Mouse (Mus musculus) stomach, embryonic 16.5 days (tissue): ENCODE measurements at regions not wholly inside any gene's neighbourhood (a gene's known extent, or its start where the extent isn't known, plus 50 kb on each side); places are given as distances from the start of the nearest gene placed in this dataset.

Experiments used
- ATAC-seq: fragments of 200-750 bp; cut with Nextera tagmentation; 2 replicates; pipeline ENCODE4 v1.8.0; 2017; ENCODE audit warnings: moderate number of reproducible peaks, moderate TSS enrichment; ENCODE audit not compliant: insufficient read depth, low FRiP score
- H3K27ac ChIP-seq: fragments of 300-500 bp; sonication (generic); 2 replicates; pipeline ENCODE4 v1.5.1; 2014; ENCODE audit warnings: low read length
- H3K27me3 ChIP-seq: fragments of 300-500 bp; sonication (generic); 2 replicates; pipeline ENCODE4 v1.6.1; 2014; ENCODE audit warnings: low read length, control low read depth, mixed read lengths; ENCODE audit not compliant: control insufficient read depth, insufficient read depth
- H3K36me3 ChIP-seq: fragments of 300-500 bp; sonication (generic); 2 replicates; pipeline ENCODE4 v1.6.1; 2014; ENCODE audit warnings: low read length; ENCODE audit not compliant: control insufficient read depth, insufficient read depth
- H3K4me1 ChIP-seq: fragments of 300-500 bp; sonication (generic); 2 replicates; pipeline ENCODE4 v1.6.1; 2014; ENCODE audit warnings: low read length, control low read depth, mixed read lengths; ENCODE audit not compliant: control insufficient read depth, insufficient read depth
- H3K4me2 ChIP-seq: fragments of 300-500 bp; sonication (generic); 2 replicates; pipeline ENCODE4 v1.6.1; 2014; ENCODE audit warnings: low read depth, low read length, mixed read lengths
- H3K4me3 ChIP-seq: fragments of 300-500 bp; sonication (generic); replicated peaks from 2 replicates; pipeline ENCODE4 v1.5.1; 2014; ENCODE audit warnings: mild to moderate bottlenecking, low read length
- H3K9ac ChIP-seq: fragments of 300-500 bp; sonication (generic); 2 replicates; pipeline ENCODE4 v1.6.1; 2014; ENCODE audit warnings: low read length
- H3K9me3 ChIP-seq: fragments of 300-500 bp; sonication (generic); replicated peaks from 2 replicates; pipeline ENCODE4 v1.6.1; 2016; ENCODE audit warnings: low read length, control low read depth; ENCODE audit not compliant: control insufficient read depth
- WGBS: fragments of 180-500 bp; shearing (Covaris S2); extraction: QIAGEN DNeasy Blood & Tissue Kit; methylation state at CpG from one replicate; pipeline ENCODE4 v1.1.7; 2014; 5-methylcytosine and 5-hydroxymethylcytosine counted together

DNA sequence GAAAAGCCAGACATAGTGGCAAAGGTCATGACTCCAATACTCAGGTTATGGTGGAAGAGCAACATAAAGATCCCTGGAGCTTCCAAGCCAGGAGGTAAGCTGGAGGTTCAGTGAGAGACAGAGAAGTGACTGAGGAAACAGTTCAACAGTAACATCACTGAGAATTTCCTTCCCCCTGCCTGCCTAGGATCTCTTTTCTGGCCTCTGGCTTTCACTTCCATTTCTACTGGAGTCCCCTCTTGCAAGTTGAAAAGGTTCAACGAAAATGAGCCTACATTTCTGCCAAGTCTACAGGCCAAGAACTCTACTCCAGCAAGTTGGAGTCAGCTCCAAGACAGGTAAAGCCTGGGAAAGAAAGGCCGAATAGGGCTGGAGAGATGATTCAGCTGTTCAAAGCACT, 293.0 kb downstream of the Epha4 start:
- Histone ChIP-seq H3K9me3 (no peaks in the 10 kb centered on the region), H3K27me3 (no peaks in the 10 kb centered on the region), H3K9ac (no peak overlapping the region), H3K4me2 (no peak overlapping the region), H3K4me1 (peaks cover 12% of the 10 kb centered on the region; the same call in 1 of the 2 replicates), H3K4me3 (no peak overlapping the region), H3K27ac (no peak overlapping the region), H3K36me3 (no peaks in the 10 kb centered on the region)
- no peak for ATAC-seq
- 79% methylated on average over 2 of the region's 2 CpGs for WGBS

DNA sequence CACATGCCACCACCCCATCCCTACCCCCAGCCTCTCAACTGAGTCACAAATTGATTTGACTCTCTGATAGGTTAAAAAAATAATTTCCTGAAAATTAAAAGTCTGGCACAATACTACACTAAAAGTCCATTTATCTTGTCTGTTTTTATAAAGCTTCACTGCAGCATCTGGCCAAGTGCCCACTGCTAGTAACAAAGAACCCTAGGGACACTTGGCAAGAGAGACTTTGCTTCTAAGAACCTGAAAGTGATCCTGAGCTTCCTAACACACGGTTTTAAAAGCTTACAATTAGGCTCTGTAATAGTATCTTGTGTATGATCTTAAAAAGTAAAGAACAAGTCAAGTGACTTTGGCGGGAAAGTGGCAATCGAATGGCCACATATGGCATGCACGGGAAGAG, 288.3 kb downstream of the Epha4 start:
- Histone ChIP-seq H3K36me3 (no peaks in the 10 kb centered on the region), H3K4me1 (peaks cover 5% of the 10 kb centered on the region; the same call in 1 of the 2 replicates), H3K4me2 (peak overlapping the region; percentile 36), H3K4me3 (no peak overlapping the region), H3K27me3 (no peaks in the 10 kb centered on the region), H3K9ac (no peak overlapping the region), H3K9me3 (no peaks in the 10 kb centered on the region), H3K27ac (no peak overlapping the region)
- WGBS: 12% methylated on average over 4 of the region's 4 CpGs
- no peak for ATAC-seq

DNA sequence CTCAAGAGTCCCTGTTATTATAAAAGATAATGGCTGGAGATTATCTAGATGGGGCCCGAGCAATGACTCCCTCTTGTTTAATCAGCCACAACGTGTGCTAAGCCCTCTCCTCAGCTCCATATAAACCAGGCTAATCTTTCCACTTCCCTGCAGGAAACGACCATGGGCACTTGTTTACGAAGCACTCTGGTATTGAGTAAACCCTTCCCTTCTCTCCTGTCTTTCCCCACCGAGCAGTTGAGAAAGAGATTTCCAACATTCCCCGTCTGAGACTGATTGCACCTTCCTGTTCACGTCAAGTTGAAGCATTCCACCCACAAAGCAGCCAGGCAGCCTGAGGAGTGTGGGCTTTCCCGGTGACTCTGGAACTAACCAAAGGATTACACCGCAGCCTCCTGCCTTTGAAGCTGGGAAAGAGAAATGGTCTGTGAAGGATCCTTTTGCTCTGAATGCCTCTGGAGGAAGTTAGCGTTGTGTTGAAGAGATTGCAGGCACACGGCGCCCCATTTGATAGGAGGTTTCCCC, 287.8 kb downstream of the Epha4 start:
- no peak for ATAC-seq
- Histone ChIP-seq H3K9ac (no peak overlapping the region), H3K27ac (no peak overlapping the region), H3K36me3 (no peaks in the 10 kb centered on the region), H3K9me3 (no peaks in the 10 kb centered on the region), H3K4me2 (peak overlapping the region; percentile 36), H3K4me3 (no peak overlapping the region), H3K4me1 (peaks cover 5% of the 10 kb centered on the region; the same call in 1 of the 2 replicates), H3K27me3 (no peaks in the 10 kb centered on the region; the same call in 1 of the 2 replicates)
- 4% methylated on average over 12 of the region's 12 CpGs for WGBS

- Histone ChIP-seq H3K27me3 (no peaks in the 10 kb centered on the region; the same call in 1 of the 2 replicates), H3K9me3 (no peaks in the 10 kb centered on the region), H3K4me2 (no peak overlapping the region), H3K36me3 (no peaks in the 10 kb centered on the region), H3K4me1 (peaks cover 5% of the 10 kb centered on the region; the same call in 1 of the 2 replicates), H3K27ac (no peak overlapping the region), H3K9ac (no peak overlapping the region), H3K4me3 (no peak overlapping the region)
- 35% methylated on average over 6 of the region's 6 CpGs for WGBS
- no peak for ATAC-seq
Measured at GRCm38 (mm10) chr1:77227800-77228199, 287.1 kb downstream of the Epha4 start.

GRCm38 (mm10) chr1:77229561-77229960, 285.3 kb downstream of the Epha4 start:
- Histone ChIP-seq H3K4me3 (no peak overlapping the region), H3K4me2 (no peak overlapping the region), H3K27me3 (no peaks in the 10 kb centered on the region; the same call in 1 of the 2 replicates), H3K9me3 (no peaks in the 10 kb centered on the region), H3K4me1 (peaks cover 5% of the 10 kb centered on the region; the same call in 1 of the 2 replicates), H3K9ac (no peak overlapping the region), H3K36me3 (no peaks in the 10 kb centered on the region), H3K27ac (no peak overlapping the region)
- ATAC-seq: no peak
- WGBS: 82% methylated on average over 4 of the region's 4 CpGs

GRCm38 (mm10) chr1:77233010-77233409, 281.9 kb downstream of the Epha4 start:
- no peak overlapping the region for H3K4me2 ChIP-seq
- H3K4me3 ChIP-seq: no peak overlapping the region
- H3K9me3 ChIP-seq: no peaks in the 10 kb centered on the region
- no peak overlapping the region for H3K27ac ChIP-seq
- H3K36me3 ChIP-seq: no peaks in the 10 kb centered on the region
- H3K9ac ChIP-seq: no peak overlapping the region
- no peaks in the 10 kb centered on the region for H3K4me1 ChIP-seq
- H3K27me3 ChIP-seq: no peaks in the 10 kb centered on the region; the same call in 1 of the 2 replicates
- WGBS: 57% methylated on average over 4 of the region's 4 CpGs
- no peak for ATAC-seq

- Histone ChIP-seq H3K27ac (no peak overlapping the region), H3K4me3 (no peak overlapping the region), H3K9ac (no peak overlapping the region), H3K4me2 (no peak overlapping the region), H3K36me3 (no peaks in the 10 kb centered on the region), H3K9me3 (no peaks in the 10 kb centered on the region), H3K4me1 (no peaks in the 10 kb centered on the region), H3K27me3 (no peaks in the 10 kb centered on the region)
- ATAC-seq: no peak
- WGBS: 29% methylated on average over 2 of the region's 2 CpGs
Measured at GRCm38 (mm10) chr1:77244642-77245041, 270.2 kb downstream of the Epha4 start.

GRCm38 (mm10) chr1:77246047-77246446, 268.8 kb downstream of the Epha4 start:
- no peaks in the 10 kb centered on the region for H3K9me3 ChIP-seq
- H3K4me2 ChIP-seq: no peak overlapping the region
- H3K36me3 ChIP-seq: no peaks in the 10 kb centered on the region
- no peaks in the 10 kb centered on the region for H3K4me1 ChIP-seq
- WGBS: 84% methylated on average over 3 of the region's 3 CpGs
- no peak overlapping the region for H3K27ac ChIP-seq
- H3K4me3 ChIP-seq: no peak overlapping the region
- no peak for ATAC-seq
- H3K9ac ChIP-seq: no peak overlapping the region
- H3K27me3 ChIP-seq: no peaks in the 10 kb centered on the region

GRCm38 (mm10) chr1:77254276-77254675, 260.6 kb downstream of the Epha4 start:
- Histone ChIP-seq H3K4me2 (no peak overlapping the region), H3K27ac (no peak overlapping the region), H3K27me3 (no peaks in the 10 kb centered on the region), H3K4me3 (no peak overlapping the region), H3K36me3 (no peaks in the 10 kb centered on the region), H3K9ac (no peak overlapping the region), H3K9me3 (no peaks in the 10 kb centered on the region), H3K4me1 (peaks cover 11% of the 10 kb centered on the region; the same call in 1 of the 2 replicates)
- ATAC-seq: peak; percentile 37; the same call in 1 of the 2 replicates
- 38% methylated on average over 6 of the region's 6 CpGs for WGBS
